Mouse (Mus musculus) right cerebral cortex, adult 18-20 months (tissue): Measurements from ENCODE around the gene 4930404N11Rik.
A peak's percentile ranks its signal among the peaks of the same experiment; 100 is the strongest.

Source experiments
- DNase-seq: peaks from one replicate; pipeline ENCODE4 v3.0.0; 2022; ENCODE audit warnings: mixed read lengths

Gene 4930404N11Rik

DNA sequence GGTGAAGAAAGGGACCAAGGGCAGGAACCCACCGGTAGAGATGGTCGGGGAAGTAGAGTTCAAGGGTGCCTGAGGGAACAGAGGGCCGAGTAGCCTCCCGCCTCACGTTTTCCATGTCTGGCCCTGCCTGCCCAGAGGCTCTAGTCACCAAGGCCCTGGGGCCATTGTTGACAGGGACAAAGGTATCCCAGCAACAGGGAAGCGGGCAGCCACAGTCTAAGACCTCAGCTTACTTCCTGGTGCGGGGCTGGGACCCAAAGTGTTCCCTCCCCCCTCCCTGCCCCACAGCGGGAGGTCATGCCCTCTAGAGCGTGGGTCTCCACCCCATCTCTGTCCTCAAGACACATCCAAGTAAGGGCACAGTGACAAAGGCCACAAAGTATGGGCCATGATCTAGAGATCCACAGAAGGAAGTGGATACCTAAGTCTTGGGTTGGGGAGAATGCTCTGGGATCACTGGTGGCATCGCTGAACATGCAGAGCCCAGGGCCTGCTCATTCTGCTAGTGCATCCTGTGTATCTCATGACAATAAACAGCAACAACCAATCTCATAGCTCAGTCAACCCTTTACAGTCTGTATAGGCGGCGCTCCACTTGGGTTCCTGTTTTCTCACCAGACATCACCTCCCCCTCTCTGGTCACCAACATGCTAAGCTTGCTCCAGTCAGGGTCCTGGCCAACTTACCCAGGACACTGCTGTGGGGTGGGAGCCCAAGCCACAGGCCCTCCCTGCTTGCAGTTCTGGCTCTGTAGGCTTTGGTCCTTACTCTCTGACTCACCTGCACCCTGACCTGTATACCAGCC lies at the start of gene 4930404N11Rik:
Gene 4930404N11Rik (minus strand): TSS at position 145 of the 805 bp plus-strand sequence.
- DNase-seq, result no peak

GRCm38 (mm10) chr10:81415146-81415545 lies 49.5 kb upstream of the 4930404N11Rik start:
- no peak for DNase-seq

GRCm38 (mm10) chr10:81414682-81415081 lies 49.1 kb upstream of the 4930404N11Rik start:
- DNase-seq, result no peak

DNA sequence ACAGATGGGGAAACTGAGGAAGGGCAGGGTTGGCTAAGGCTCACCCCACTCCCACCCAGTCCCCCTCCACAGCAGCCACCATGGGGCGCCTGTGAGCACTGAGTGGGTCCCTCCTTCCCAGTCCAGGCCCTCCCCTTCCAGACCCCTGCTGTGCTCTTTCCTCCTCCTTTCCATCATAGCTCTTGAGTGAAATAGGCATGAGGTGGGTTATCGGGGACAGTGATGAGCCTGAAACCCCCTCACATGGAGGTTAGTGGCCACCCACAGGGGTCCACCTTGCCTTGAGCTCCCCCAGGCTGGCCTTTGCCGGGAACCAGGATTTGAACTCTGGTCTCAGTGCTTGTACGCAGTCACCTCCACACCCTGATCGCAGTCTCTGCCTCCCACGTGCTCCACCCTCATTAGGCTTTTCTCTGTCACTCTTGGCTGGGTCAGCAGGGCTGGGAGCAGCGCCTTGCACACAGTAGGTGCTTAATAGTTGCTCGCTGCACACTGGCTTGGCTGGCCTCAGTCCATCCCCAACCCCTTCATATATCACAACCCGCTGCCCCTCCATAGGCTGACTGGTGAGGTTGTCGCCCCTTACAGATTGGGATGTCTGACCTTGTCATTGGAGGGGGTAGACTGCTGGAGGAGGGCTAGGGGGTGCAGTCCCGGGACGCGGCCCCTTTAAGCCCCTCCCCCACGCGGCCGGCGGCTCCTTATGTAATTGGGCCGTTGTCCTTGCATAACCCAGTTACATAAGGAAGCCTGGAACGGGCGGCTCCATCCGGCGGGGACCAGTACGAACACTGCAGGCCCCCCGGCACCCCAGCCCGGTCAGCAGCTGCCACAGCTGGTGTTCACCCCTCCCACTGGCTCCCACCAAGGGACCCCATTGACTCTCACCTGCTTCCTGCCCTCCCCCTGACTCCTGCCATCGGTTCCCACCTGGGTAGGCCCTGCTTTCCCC lies 48.0 kb upstream of the 4930404N11Rik start:
- DNase-seq, result peak; percentile 84

DNA sequence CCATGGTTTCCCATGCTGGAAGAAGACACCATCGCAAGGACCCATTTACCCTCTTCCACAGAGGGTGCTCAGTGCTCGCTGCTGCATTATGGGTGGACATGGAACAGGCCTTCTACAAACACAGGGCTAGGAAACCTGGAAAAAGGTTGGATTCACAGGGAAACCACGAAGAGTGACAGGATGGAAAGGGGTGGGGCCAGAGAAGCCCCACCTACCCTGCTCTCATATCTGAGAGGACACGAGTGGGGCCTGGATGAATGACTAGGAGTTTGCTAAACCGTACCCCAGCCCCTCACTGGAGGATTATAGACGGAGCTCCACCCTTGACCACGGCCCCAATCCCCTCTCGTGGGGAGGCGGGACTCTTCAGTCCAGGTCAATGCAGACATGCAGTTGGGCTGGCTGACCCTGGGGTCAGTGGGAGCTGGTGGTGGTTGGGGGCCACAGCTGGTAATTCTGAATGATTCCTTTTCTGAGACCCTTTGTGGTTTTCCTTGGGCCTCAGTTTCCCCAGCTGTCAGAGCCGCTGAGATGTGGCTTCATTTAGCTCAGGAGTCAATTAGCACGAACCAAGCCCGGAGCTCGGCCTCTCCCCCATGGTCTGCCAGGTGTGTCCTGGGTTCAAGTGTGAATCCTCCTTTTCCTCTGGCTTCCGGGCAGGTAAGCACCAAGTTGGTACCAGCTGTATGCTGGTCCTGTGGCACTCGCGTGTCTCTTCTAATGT lies 47.1 kb upstream of the 4930404N11Rik start:
- no peak for DNase-seq

DNA sequence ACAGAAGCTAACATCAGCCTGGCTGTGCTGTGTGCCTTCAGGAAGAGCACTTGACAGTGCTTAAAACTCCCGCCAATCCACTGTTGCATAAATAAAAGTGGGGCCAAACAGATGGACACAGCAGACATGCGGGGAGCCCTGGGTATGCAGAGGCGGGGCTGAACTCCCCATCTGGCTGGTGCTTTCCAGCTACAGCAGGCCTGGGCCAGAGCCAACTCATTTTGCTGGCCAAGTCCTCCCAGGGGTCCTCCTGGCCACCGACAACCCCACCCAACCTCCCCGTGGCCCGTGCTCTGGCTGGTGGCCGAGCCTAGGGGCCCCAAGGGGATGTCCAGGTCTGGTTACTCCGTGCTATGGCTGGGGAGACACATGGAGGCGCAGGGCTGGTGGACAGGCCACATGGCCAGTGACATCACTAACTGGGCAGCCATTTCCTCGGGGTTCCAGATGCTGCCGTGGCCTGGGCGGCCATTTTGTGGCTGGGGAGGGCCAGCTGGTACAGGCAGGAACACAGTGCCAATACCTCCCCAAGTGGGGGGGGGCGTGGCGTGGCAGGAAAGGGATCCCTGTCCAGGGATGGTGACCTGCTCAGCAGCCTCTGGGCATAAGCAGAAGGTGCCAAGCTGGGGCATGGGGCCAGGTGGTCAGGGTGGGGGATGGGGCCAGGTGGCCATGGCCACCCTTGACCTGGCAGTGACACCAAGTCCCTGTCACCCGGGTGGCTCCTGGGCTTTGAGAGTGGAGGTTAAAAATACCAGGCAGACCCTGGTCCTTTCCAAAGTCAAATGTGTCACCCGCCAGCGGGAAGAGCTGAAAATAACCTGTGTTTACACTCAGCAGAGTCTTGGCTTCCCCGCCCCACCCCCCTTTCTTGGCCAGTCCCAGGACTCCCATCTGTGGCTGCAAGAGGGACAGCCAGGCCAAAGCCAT lies 46.1 kb upstream of the 4930404N11Rik start:
- DNase-seq, result peak; percentile 73

GRCm38 (mm10) chr10:81410981-81411380 lies 45.4 kb upstream of the 4930404N11Rik start:
- DNase-seq, result no peak

DNA sequence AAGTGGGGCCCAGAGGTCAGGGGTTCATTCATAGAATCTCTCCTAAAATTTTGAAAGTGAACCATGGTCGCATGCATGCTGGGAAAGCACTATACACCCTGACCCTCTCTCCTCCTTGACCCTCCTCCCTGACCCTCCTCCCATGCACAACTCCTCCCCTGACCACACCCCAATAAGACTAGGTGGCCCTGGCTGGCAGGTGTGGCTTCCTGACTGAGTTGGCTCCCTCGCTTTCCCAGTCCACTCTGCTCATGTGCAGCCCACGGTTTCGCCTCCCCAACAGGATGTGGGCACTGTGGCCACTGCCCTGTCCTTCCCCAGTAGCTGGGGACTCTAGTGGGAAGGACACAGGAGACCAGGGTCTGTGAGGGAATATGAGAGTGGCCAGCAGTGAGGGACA lies 44.7 kb upstream of the 4930404N11Rik start:
- DNase-seq, result no peak

DNA sequence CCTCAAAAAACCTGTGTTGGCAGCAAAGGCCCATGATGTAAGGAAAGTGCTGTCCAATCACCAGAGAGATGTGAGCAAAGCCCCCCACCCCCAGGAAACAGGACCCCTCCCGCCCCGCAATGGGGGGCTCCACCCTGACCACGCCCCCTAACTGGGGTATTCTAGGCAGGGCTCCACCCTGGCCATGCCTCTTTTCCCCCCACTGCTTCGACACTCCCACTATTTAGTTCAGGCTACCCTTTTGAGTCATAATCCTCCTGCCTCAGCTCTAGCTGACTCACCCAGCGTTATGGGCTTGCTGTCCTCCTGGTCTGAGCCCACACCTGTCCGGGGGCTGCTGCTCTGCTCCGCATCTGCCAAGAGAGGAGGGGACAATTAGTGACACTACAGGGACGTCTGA lies 43.7 kb upstream of the 4930404N11Rik start:
- DNase-seq, result no peak

- DNase-seq, result no peak
These were observed 43.3 kb upstream of the 4930404N11Rik start for GRCm38 (mm10) chr10:81408871-81409291.

GRCm38 (mm10) chr10:81408424-81408729 lies 42.8 kb upstream of the 4930404N11Rik start:
- no peak for DNase-seq

GRCm38 (mm10) chr10:81407539-81408423 lies 42.2 kb upstream of the 4930404N11Rik start:
- DNase-seq, result peak; percentile 83

GRCm38 (mm10) chr10:81406504-81407440 lies 41.2 kb upstream of the 4930404N11Rik start:
- DNase-seq, result no peak

DNA sequence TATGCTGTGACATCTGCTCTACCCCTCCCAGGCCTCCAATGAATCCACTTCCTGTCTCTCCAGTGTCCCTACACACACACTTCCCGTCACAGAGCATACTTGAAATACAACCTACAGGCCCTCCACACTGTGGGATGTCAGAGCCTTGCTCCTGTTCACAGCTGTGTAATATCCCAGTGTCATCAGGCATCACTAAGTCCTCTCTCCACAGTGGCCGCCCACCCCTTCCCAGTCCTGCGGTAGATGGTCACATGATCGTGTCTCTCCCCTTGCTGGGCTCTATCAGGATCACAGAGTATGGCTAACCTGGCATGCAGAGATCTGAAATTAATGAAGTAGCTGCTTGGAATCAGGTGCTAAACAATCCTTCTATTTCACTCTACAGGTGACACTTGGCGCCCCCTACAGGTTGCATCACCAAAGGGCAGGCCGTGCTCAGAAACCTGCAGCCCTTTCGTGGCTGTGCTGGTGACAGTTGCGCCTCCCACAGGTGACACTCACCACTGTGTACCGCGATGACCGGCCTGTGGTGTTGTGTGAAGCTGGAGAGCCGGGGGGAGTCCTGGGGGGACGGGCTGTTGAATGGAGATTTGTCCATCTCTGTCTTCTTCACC lies 40.1 kb upstream of the 4930404N11Rik start:
- DNase-seq, result no peak

DNA sequence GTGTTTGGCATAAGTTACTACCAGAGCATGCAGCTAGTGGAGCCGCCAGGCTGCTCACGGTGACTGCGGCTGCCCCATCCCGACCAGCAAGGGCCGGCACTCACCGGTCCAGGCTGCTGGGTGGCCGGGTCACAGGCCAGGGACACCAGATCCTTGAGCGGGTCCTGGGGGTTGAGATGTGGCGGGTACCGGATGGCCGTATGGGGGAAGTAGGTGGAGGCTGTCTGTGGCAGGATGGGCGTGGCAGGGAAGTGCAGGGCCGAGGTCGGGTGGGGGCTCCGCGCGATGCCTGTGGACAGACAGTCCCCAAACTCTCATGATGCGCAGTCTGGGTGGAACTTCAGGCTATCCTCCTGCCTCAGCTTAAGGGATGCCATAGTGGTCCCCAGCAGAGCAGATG lies 39.1 kb upstream of the 4930404N11Rik start:
- no peak for DNase-seq

DNA sequence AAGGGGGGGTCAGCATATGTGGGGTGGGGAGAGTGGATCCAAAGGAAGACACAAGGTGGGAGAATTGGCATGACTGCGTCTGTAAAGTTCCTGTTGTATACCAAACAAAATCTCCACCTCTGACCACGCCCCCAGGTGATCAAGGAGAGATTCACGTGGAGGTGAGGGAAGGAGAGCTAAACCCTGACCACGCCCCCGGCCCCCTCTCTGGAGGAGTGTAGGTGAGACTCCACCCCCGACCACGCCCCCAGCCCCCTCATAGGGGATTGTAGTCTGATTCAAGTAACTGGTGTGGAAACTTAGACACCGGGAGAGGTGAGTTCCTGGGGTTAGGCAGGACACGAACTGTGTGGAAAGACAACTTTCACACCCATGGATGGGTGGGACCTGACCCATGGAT lies 38.5 kb upstream of the 4930404N11Rik start:
- DNase-seq, result no peak

GRCm38 (mm10) chr10:81403511-81403910 lies 37.9 kb upstream of the 4930404N11Rik start:
- DNase-seq, result no peak

GRCm38 (mm10) chr10:81402227-81402765 lies 36.7 kb upstream of the 4930404N11Rik start:
- DNase-seq, result no peak
